Mouse (Mus musculus): ENCODE measurements around the gene Olfr523.

Olfr523 gene

DNA sequence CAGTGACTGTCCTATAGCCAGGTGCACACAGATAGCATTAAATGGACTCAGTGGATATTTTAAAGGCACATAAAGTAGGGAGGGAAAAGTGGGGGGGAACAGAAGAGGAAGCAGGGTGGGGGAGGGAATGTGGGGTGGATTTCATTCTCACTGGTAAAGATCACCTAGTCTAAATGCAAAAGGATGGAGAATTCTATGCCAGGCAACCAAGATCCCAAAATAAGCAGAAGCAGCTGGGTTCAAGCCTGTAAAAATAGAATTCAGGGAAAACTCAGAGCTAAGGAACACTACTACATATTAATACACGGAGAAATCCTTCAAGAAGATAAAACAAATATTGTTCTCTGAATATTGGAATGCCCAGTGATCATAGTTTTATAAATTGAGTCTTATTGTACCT is 5.1 kb upstream of the Olfr523 start:
- in situ Hi-C loops (cut with MboI; ENCODE audit: unreplicated experiment in 2 of 2): loop anchor here in 1 of 2 experiments (25.0 kb wide), 1 partner anchor 619 kb away; the partner anchor contains the start of gene Syce1

DNA sequence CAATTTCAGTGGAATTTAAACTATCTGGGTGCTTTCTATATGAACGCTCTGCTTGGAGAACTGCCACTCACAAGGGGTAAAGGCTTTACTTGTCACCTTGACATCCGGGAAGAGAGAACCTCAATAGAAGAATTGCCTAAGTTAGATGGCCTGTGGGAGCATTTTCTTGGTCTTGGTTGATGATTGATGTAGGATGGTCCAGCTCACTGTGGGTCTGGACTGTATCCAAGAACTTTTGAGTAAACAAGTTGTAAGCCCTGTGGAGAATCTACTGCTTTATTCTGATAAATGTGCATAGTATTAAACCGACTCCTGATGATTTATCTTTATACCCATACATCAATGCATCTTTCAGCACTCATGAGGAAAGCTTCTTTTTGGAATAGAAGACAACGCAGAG is 3.6 kb upstream of the Olfr523 start:
- in situ Hi-C loops (cut with MboI; ENCODE audit: unreplicated experiment in 2 of 2): loop anchor here in 1 of 2 experiments (25.0 kb wide), 1 partner anchor 618 kb away; the partner anchor contains the start of gene Syce1

DNA sequence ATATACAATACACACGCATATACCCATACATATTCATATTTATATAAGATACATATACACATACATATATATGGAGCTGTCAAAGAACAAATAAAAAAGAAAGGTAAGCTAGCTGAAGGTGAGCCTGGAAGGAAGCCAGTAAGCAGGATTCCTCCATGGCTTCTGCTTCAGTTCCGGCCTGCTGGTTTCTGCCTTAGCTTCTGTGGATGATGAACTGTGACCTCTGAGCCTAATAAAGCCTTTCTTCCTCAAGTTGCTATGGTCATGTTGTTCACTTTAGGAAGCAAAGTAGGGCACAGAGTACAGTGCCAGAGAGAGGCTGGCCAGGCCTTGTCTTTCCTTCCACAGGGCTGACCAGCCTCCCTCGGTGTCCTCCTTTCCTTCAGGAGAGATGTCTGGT is 2.2 kb upstream of the Olfr523 start:
- in situ Hi-C loops (cut with MboI; ENCODE audit: unreplicated experiment in 2 of 2): loop anchor here in 1 of 2 experiments (25.0 kb wide), 1 partner anchor 616 kb away; the partner anchor contains the start of gene Syce1

GRCm38 (mm10) chr7:140179176-140179575 is 6.2 kb downstream of the Olfr523 start:
- in situ Hi-C loops (cut with MboI; ENCODE audit: unreplicated experiment in 2 of 2): no loop called here

GRCm38 (mm10) chr7:140180692-140181091 is 7.7 kb downstream of the Olfr523 start:
- in situ Hi-C loops (cut with MboI; ENCODE audit: unreplicated experiment in 2 of 2): no loop called here

- in situ Hi-C loops (cut with MboI; ENCODE audit: unreplicated experiment in 2 of 2): no loop called here
These were observed 11.2 kb downstream of the Olfr523 start for GRCm38 (mm10) chr7:140184206-140184605.

DNA sequence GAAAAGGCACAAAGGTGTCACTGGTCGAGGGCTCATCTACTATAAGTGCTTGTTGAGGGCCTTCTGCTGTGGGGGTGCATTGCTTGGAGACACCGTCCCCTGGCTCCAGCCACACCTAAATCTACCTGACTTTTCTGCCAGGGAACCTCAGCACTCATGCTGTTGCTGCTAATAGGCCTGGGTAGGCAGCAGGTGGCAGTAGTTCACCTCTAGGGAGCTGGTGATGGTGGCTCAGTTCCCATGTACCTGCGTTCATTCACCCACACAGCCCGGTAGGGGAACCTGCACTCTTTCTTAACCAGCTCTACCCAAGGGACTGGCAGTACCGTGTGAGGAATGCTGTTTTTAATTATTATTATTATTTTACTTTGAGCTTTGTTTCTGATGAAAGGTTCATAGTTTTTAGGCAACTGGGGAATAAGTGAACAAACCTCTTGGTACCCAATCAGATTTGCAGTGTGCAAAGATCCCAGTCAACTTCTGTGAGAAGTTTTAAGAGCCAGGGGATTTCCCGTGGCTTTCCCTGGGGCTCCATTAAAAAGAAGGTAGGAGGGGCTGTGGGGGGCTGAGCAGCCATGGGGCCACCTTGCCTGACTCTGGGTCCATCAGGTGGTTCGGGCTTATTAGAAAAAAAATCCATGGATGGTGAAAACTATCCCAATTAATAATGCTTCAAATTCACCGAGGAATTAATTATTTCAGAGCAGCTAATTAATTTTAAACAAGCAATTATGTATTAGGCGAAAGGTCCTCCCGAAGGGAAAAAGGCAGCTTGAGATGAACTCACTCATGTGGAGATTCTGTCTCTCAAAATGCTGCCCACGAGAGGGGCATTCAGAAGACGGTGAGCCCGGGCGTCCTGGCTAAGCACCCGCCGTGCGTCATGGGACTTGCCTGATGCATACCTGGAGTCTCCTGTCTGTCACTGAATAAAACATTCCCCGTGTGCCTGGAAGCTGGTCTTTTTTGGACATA is 13.9 kb downstream of the Olfr523 start:
- in situ Hi-C loops (cut with MboI; ENCODE audit: unreplicated experiment in 2 of 2): no loop called here

- in situ Hi-C loops (cut with MboI; ENCODE audit: unreplicated experiment in 2 of 2): no loop called here
These were observed 14.8 kb downstream of the Olfr523 start for GRCm38 (mm10) chr7:140187721-140188390.

DNA sequence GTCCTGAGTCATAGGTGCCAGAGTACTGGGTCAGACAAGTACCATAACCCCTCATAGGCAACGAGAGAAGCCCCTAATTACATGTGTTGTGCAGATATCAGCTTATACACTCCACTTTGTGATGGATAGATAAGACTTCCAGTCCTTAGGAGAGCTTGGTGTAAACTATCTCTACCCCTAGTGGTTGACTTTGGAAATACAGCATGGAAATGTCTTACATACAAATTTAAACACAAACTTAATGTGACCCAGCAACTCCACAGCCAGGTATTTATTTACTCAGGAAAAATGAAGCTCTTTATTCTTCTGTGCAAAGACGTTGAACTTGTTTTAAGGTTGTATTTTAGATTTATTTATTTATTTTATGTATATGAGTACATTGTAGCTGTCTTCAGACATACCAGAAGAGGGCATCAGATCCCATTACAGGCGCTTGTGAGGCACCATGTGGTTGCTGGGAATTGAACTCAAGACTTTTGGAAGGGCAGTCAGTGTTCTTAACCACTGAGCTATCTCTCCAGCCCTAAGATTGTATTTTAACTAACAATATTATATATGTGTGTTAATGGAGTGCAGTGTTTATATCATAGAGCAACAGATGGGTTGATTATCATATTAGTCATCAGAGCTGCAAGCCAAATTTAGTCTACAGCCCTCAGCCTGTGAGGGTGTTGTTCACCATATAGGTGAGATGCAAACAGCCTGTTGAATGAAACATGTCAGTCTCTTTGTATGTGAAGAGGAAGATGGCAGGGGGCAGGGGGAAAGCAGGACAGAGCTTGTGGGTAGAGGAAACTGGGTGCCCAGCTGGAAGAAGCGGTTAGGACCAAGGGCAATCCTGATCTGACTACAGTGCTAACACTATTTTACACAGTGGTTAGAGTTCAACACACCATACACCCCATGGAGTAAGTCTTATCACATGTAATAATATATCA is 15.6 kb downstream of the Olfr523 start:
- in situ Hi-C loops (cut with MboI; ENCODE audit: unreplicated experiment in 2 of 2): no loop called here

DNA sequence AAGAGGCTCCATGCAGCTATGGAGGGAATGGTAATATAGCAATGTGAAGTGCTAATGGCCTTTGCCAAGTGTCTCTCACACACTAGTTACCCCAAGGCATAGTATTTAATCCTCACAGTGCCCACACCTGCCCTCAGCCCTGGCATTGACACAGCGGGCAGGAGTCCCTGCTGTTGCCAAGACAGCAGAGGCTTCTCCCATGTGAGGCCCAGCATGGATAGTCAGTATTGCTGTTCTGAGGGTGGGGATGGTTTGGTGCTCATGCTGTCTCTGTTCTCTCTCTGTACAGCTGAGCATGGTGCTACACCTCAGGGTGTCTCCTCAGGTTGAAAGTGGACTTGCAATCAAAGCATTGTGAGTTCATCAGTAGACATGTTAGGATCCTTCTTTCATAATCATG is 17.4 kb downstream of the Olfr523 start:
- in situ Hi-C loops (cut with MboI; ENCODE audit: unreplicated experiment in 2 of 2): no loop called here

DNA sequence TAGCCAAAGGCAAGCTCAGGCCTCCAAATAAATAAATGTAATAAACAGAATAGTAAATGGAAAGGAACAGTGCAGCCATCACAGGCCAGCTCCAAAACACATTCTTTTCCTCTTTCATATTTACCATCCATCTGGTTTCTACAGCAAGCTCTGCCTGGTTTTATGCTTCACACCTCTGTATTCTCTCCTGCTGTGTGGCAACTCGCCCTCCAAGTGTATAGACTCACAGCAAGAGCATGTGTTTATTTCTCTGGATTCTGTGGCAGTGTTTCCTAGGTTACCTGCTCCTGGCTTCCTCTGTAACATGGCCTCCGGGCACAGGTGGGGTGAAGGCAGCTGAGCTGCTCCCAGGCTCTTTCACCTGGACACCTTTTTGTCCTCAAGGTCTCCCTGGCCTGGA is 19.4 kb downstream of the Olfr523 start:
- in situ Hi-C loops (cut with MboI; ENCODE audit: unreplicated experiment in 2 of 2): no loop called here

GRCm38 (mm10) chr7:140192851-140193250 is 19.8 kb downstream of the Olfr523 start:
- in situ Hi-C loops (cut with MboI; ENCODE audit: unreplicated experiment in 2 of 2): no loop called here

- in situ Hi-C loops (cut with MboI; ENCODE audit: unreplicated experiment in 2 of 2): no loop called here
These were observed 21.0 kb downstream of the Olfr523 start for GRCm38 (mm10) chr7:140194031-140194430.

- in situ Hi-C loops (cut with MboI; ENCODE audit: unreplicated experiment in 2 of 2): no loop called here
These were observed 23.0 kb downstream of the Olfr523 start for GRCm38 (mm10) chr7:140196002-140196401.

GRCm38 (mm10) chr7:140201090-140201489 is 28.1 kb downstream of the Olfr523 start:
- in situ Hi-C loops (cut with MboI; ENCODE audit: unreplicated experiment in 2 of 2): no loop called here

GRCm38 (mm10) chr7:140205864-140206263 is 32.8 kb downstream of the Olfr523 start, which contains the start of gene Olfr524:
Olfr524 (minus strand) TSS chr7:140205964.
- in situ Hi-C loops (cut with MboI; ENCODE audit: unreplicated experiment in 2 of 2): no loop called here

- in situ Hi-C loops (cut with MboI; ENCODE audit: unreplicated experiment in 2 of 2): no loop called here
These were observed 33.9 kb downstream of the Olfr523 start for GRCm38 (mm10) chr7:140206904-140207303.

DNA sequence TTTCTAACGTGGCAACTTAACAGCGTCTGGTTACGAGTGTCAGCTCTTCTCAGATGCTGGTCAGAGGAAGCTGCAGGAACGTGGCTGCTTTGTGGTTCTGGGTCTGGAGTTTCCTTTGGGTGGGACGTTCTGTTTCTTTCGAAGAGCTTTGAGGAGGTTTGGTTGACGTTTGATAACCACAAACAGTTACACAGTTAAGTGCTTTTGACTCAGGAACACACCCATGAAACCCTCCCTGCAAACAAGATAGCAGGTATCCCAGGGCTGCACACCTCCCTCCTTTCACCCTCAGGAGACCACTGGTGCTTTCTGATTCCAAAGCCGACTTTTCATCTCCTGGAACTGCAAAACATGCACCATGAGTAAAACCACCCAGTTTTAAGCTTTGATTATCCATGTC is 35.1 kb downstream of the Olfr523 start:
- in situ Hi-C loops (cut with MboI; ENCODE audit: unreplicated experiment in 2 of 2): no loop called here

DNA sequence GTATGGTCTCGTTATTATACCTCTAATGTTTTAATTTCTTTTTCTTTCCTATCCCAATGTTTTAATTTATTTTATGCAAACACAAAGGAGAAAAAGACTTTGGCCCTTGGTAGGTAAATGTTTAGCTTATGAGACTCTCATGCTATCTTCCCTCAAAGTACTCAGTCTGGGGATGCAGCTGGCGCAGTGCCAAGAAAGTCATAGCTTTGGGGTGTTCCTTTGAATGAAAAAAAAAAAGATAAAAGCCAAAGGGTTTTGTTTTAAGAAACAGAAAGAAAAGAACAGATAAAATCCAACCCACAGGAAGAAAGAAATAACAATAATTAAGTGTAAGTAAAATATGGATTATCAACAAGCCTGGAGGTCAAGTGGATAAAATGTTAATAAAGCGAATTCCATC is 35.7 kb downstream of the Olfr523 start:
- in situ Hi-C loops (cut with MboI; ENCODE audit: unreplicated experiment in 2 of 2): no loop called here

- in situ Hi-C loops (cut with MboI; ENCODE audit: unreplicated experiment in 2 of 2): no loop called here
These were observed 40.8 kb downstream of the Olfr523 start for GRCm38 (mm10) chr7:140213841-140214240.

Data from v-Abl transformed pro-B cells (cell line).